Mouse (Mus musculus): ENCODE measurements around the gene Galnt7.

GRCm38 (mm10) chr8:57630148-57630547, 22.7 kb downstream of the Galnt7 start:
- TF ChIP-seq CTCF (IDR thresholded peaks at IDR 0.05; ENCODE audit: low read depth, low read length) (no peak), POLR2A (IDR thresholded peaks at IDR 0.05; ENCODE audit: insufficient read depth, low read length) (no peak)

All from ES-Bruce4 (cell line).